Comparison of ENCODE assay signal across 1 mouse cellular context in the genomic region with DNA sequence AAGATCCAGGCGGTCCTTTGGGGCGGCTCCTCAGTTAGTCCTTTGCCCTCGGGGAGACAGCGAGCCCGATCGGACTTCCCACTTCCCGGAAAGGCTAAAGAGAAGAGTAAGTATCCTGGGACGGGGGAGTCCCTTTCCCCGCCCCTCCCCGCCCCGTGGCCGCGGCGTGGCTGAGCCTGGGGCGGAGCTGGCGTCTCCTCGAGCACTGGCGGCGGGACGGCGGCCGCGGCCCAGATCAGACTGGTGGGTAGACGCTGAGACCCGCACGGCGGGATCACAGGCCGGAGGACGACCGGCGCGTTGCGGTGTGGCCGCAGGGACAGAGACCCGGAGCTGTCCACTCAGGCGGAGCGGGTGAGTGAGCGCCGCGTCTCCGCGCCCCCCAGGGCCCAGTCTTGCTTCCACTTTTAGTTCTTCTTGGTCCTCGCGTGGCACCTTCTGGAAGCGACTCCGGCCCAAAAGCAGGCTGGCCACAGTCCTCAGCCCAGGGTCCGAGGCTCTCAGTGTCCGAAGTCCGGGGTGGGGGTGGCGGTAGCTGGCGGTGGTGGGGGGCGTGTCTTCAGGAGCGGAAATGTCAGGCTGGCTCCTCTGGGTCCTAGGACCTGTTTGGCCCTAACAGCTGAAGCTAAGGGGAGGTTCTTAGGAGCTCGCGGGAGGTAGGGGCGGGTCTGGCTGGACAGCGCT.
TF ChIP-seq lines count a peak whose summit lies in the region.

A gene (plus strand): TSS at position 205 of the 684 bp plus-strand sequence.

TF ChIP-seq in CH12.LX, 34 proteins besides CTCF, POLR2A, EP300 and RAD21 (continued from another document):
- TF ChIP-seq MXI1 (IDR thresholded peaks at IDR 0.05; ENCODE audit: low read depth, low read length) (peak; percentile 88), GABPA (IDR thresholded peaks at IDR 0.05; ENCODE audit: insufficient replicate concordance, low read depth, low read length) (no peak), TCF12 (IDR thresholded peaks at IDR 0.05; ENCODE audit: low read depth, low read length) (0 out of 2 replicates have a peak, but pooled peaks have one; percentile 14), SIN3A (IDR thresholded peaks at IDR 0.05; ENCODE audit: low read length) (peak; percentile 99), IRF4 (IDR thresholded peaks at IDR 0.05; ENCODE audit: low read depth, low read length) (peak; percentile 48; the same call in 1 of the 2 replicates), JUN (IDR thresholded peaks at IDR 0.05; ENCODE audit: insufficient read depth, low read depth, low read length) (no peak), CHD2 (IDR thresholded peaks at IDR 0.05; ENCODE audit: low read length) (peak; percentile 73; the same call in 1 of the 2 replicates), ELF1 (IDR thresholded peaks at IDR 0.05; ENCODE audit: low read depth, low read length) (peak; percentile 77)
